Mouse (Mus musculus) naive thymus-derived CD4-positive, alpha-beta T cell, adult 2 months (primary cell): Measurements from ENCODE around the gene Mgmt.

Source experiments
- DNase-seq: peaks from one replicate; pipeline ENCODE4 v3.0.0-alpha.2; 2011; ENCODE audit warnings: low read depth

Mgmt gene

GRCm38 (mm10) chr7:137121243-137121858 lies 226.9 kb downstream of the Mgmt start:
- DNase-seq = no peak

- DNase-seq = no peak
These were observed 234.3 kb downstream of the Mgmt start for GRCm38 (mm10) chr7:137128726-137129125.

GRCm38 (mm10) chr7:137130211-137130610 lies 235.8 kb downstream of the Mgmt start:
- no peak for DNase-seq

GRCm38 (mm10) chr7:137131957-137132356 lies 237.5 kb downstream of the Mgmt start:
- no peak for DNase-seq

GRCm38 (mm10) chr7:137138101-137138500 lies 243.7 kb downstream of the Mgmt start:
- DNase-seq = no peak

- DNase-seq = no peak
These were observed 245.9 kb downstream of the Mgmt start for GRCm38 (mm10) chr7:137140321-137140720.

- no peak for DNase-seq
These were observed 247.0 kb downstream of the Mgmt start for GRCm38 (mm10) chr7:137141386-137141785.

- no peak for DNase-seq
These were observed 252.7 kb downstream of the Mgmt start for GRCm38 (mm10) chr7:137147101-137147500.

- no peak for DNase-seq
These were observed 257.4 kb downstream of the Mgmt start for GRCm38 (mm10) chr7:137151854-137152253.

- DNase-seq = no peak
These were observed 260.2 kb downstream of the Mgmt start for GRCm38 (mm10) chr7:137154623-137155022.

- DNase-seq = no peak
These were observed 264.7 kb downstream of the Mgmt start for GRCm38 (mm10) chr7:137159086-137159485.

- DNase-seq = no peak
These were observed 277.9 kb downstream of the Mgmt start for GRCm38 (mm10) chr7:137172278-137172677.
